Mouse (Mus musculus) natural killer cell, adult 2 months (primary cell): ENCODE data around the gene Mepce.
"Not testable (repeated sequence)": the region's sequence is repeated elsewhere in the genome, so short reads cannot be mapped to it uniquely, and the experiment has no call there.

ENCODE experiments used
- DNase-seq, 2 experiments: peaks; one replicate each; pipeline ENCODE4 v3.0.0; 2022; ENCODE audit warnings: low spot score in 2 of 2

The Mepce gene

GRCm38 (mm10) chr5:137758921-137759534 lies 28.4 kb downstream of the Mepce start:
- no peak for DNase-seq

GRCm38 (mm10) chr5:137757887-137758286 lies 29.6 kb downstream of the Mepce start:
- no peak for DNase-seq

- DNase-seq: peak; percentile 79 to 87
These were observed 30.4 kb downstream of the Mepce start for GRCm38 (mm10) chr5:137756882-137757661.

GRCm38 (mm10) chr5:137756106-137756505 lies 31.3 kb downstream of the Mepce start:
- DNase-seq: no peak

- DNase-seq: no peak
These were observed 32.0 kb downstream of the Mepce start for GRCm38 (mm10) chr5:137755425-137755824.

GRCm38 (mm10) chr5:137753111-137753832 lies 34.2 kb downstream of the Mepce start:
- DNase-seq: no peak

GRCm38 (mm10) chr5:137751988-137752387 lies 35.5 kb downstream of the Mepce start:
- DNase-seq: no peak

- DNase-seq: no peak
These were observed 36.1 kb downstream of the Mepce start for GRCm38 (mm10) chr5:137751221-137751887.

GRCm38 (mm10) chr5:137750212-137750611 lies 37.2 kb downstream of the Mepce start:
- not testable (repeated sequence) for DNase-seq

- no peak for DNase-seq
These were observed 38.1 kb downstream of the Mepce start for GRCm38 (mm10) chr5:137749196-137749836.

GRCm38 (mm10) chr5:137748130-137748770 lies 39.2 kb downstream of the Mepce start:
- DNase-seq: peak in 1 of 2 experiments; percentile 47

- DNase-seq: peak; percentile 35 to 36
These were observed 40.0 kb downstream of the Mepce start for GRCm38 (mm10) chr5:137747326-137747961.

GRCm38 (mm10) chr5:137746851-137747325 lies 40.6 kb downstream of the Mepce start:
- no peak for DNase-seq

GRCm38 (mm10) chr5:137746282-137746850 lies 41.1 kb downstream of the Mepce start:
- peak; percentile 47 to 49 for DNase-seq

- DNase-seq: peak; percentile 83 to 85
These were observed 42.0 kb downstream of the Mepce start, which contains the start of gene Tsc22d4 for GRCm38 (mm10) chr5:137745214-137746171. Gene Tsc22d4, plus strand, starts transcription at chr5:137745730.

- DNase-seq: no peak
These were observed 43.3 kb downstream of the Mepce start for GRCm38 (mm10) chr5:137744197-137744596.

- no peak for DNase-seq
These were observed 44.6 kb downstream of the Mepce start for GRCm38 (mm10) chr5:137742836-137743235.

- no peak for DNase-seq
These were observed 45.4 kb downstream of the Mepce start for GRCm38 (mm10) chr5:137742048-137742447.
